Mouse (Mus musculus): Measurements from ENCODE around the gene Epb41l2.

- TF ChIP-seq CTCF (IDR thresholded peaks at IDR 0.05; ENCODE audit: extremely low read depth, insufficient read depth, low read length), result no peak
- no peak for TF ChIP-seq POLR2A (IDR thresholded peaks at IDR 0.05; ENCODE audit: extremely low read depth, insufficient read depth, low read length)
Measured at GRCm38 (mm10) chr10:25434358-25435044, 74.9 kb downstream of the Epb41l2 start.
